Mouse (Mus musculus): ENCODE measurements around the gene Defb3.
"Not testable (repeated sequence)": the region's sequence is repeated elsewhere in the genome, so short reads cannot be mapped to it uniquely, and the experiment has no call there.

The Defb3 gene

DNA sequence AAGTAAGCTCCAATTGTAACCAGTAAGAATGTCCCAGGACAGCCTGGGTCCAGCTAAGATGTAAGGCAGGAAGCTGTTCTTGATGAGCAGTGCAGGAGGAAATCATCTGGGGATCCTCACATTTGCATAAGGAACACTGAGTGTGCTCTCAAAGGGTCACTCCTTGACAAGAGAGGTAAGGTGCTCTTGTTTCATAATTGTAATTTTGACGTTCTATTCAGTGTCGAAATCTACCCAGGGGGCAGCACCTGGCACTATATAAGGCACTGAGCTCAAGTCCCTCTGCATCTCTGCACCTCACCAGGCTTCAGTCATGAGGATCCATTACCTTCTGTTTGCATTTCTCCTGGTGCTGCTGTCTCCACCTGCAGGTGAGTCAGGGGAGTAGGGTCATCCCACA is at the start of gene Defb3:
Gene Defb3, plus strand, starts transcription at position 301 of the 400 bp plus-strand sequence.
- not testable (repeated sequence) for DNase-seq

DNA sequence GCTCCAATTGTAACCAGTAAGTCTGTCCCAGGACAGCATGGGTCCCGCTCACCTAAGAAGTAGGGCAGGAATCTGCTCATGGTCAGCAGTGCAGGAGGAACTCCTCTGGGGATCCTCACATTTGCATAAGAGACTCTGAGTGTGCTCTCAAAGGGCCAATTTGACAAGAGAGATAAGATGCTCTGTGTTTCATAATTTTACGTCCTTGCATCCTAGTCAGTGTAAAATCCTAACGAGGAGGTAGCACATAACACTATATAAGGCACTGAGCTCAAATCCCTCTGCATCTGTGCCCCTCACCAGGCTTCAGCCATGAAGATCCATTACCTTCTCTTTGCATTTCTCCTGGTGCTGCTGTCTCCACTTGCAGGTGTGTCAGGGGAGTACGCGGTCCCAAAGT is 45.9 kb upstream of the Defb3 start, which contains the start of gene Defb5:
Gene Defb5, plus strand, starts transcription at position 301 of the 400 bp plus-strand sequence.
- no peak for DNase-seq

DNA sequence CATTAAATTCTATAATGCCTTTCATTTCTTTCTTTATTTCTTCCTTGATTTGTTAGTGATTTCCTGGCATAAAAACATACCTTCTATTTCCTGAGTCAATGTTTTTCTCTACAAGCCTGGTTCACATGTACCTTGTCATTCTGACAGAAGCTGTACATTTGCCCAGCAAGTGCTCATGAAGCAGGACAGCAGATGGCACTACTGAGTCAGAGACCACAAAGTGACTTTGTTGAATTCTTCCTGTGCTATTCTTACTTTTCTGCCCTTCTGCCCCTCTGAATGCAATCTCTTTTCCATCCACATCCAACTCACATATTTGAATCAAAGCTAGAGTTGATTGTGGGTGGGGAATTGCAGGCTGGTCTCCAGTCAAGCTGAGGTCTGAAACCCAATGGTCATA is 35.0 kb upstream of the Defb3 start:
- no peak for DNase-seq

DNA sequence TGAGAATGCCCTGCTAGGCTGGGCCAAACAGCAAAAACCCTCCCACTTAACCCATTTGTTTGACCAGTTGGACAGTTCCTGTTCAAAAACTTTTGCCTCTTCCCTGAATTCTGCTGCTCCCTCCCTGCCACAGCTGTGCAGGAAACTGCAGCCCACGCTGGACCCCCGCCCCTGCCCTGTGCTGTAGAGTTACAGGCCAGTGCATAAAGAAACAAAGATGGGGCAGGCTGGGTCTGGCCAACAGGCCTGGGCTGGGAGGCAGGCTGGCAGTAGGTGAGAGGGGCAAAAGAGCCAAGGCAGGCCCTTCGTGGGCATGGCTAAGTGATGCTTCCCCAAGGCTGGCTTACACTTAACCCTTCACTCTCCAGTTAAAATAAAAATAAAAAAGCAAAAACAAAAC is 33.5 kb upstream of the Defb3 start:
- DNase-seq: no peak

DNA sequence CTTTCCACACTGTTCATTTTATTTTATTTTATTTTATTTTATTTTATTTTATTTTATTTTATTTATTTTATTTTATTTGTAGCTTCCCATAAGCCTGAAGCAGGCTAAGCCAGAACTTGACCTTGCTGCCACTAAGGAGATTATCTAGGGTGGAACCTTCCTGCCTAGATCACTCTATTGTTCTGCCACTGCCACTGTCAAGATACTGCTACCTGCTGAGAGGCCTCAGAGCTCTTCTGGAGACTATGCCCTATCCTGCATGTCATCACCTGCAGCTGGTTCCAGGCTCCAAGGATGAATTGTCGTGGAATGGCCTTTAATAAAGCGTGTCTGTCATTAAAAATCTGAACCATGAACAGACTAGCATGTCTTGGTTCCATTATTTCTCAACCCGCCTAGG is 5.2 kb downstream of the Defb3 start:
- DNase-seq: not testable (repeated sequence)

DNA sequence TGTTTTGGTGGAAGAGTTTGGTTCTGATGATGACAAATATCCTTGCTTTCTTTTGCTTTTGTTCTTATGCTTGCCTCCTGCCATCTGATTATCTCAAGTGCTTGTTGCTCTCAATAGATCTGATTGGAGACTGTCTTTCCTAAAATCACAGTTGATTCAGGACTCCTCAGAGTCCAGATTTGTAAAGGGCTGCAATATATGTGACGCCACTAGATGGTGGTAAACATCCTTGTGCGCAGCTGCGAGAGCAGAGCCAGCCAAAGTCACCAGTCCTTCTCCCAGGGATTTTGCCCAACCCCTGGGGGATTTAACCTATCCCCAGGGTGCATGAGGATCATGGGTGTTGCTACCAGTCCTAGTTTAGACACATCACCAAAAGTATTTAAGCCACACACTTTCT is 38.7 kb downstream of the Defb3 start:
- no peak for DNase-seq
